Mouse (Mus musculus) frontal cortex, postnatal 36 days (tissue): ENCODE results near the gene Prickle3.
"Not testable (repeated sequence)": the region's sequence is repeated elsewhere in the genome, so short reads cannot be mapped to it uniquely, and the experiment has no call there.

ENCODE experiments used
- DNase-seq, 2 experiments: peaks; one replicate each; pipeline ENCODE4 v3.0.0; 2022; ENCODE audit warnings: low spot score in 2 of 2

Gene Prickle3

DNA sequence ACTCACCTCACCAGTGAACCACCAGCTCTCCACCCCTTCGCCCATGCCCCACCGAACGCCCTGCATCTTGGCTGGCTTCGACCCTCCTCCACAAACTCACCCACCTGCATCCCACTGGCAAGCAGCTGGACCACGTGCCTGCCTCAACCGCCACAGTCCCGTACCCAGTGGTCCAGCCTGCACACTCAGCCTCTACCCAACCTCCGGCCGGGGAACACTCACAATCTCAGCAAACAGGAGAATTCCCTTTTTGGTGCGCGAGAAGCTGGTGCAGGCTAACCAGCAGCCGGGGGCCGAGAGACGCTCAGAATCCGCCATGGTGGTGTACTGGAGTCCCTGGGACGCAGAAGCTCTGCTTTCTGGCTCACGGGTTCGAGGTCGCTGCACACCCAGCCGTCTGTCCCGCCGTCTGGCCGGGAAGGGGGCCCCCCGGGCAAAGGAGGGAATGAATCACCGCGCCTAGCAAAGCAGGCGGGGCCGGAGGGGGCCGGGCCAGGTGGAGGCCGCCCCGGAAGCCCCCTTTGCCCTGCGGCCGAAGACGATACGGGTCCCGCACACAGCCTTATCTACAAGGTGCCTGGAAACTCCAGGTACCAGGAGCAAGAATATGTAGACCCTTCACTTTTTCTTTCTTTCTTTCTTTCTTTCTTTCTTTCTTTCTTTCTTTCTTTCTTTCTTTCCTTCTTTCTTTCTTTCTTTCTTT, 14.0 kb downstream of the Prickle3 start, which contains the start of gene Plp2:
Plp2 (minus strand) TSS at position 470 of the 703 bp plus-strand sequence.
- DNase-seq = no peak

DNA sequence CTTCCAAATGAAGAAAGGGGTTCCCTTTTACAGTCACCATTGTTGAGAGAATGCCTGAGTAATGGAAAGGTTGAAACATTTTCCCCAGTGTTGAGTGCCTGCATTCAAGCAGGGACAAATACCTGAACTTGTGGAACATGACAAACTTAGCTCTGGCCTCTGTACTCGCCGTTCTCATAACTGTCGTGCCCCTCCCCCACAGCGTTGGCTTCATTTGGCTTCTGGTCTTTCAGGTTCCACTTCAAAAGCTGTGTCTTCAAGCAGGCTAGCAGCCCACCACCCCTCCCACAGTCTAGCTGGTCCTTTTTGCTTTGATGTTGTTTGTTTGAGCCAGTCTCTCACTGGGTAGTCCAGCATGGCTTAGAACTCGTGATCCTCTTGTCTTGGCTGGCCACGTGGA, 15.7 kb downstream of the Prickle3 start:
- no peak for DNase-seq

DNA sequence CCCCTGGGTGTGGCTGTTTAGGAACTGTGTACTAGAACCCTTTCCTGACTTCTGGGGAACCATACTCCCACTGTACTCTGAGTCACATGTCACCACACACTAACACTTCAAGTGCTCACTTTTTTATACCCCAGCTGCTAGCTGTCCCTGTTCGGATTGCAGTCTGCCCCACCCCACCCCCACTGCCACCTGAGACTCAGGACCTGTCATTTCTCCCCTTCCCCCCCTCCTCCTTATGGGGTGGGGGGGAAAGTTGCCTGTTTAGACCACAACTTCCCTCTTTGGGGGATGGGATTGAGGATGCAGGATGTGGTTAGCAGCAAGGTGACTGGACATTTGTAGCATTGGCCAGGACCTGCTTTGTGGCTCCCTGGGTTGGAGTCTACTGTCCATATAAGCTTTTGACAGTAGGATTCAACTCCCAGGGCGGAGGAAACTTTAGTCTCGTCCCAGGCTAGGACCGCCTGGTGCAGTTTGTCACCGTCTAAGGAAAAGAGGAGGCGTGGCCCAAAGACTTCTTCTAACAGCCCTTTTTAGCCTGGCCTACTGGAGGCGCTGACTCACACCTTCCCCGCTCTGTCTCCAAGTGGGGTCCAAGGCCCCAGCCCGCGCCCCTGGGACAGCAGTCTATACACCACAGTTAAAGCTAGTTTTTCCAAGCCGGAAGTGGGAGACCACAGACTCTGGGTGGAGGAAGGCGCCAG, 16.7 kb downstream of the Prickle3 start:
- no peak for DNase-seq

DNA sequence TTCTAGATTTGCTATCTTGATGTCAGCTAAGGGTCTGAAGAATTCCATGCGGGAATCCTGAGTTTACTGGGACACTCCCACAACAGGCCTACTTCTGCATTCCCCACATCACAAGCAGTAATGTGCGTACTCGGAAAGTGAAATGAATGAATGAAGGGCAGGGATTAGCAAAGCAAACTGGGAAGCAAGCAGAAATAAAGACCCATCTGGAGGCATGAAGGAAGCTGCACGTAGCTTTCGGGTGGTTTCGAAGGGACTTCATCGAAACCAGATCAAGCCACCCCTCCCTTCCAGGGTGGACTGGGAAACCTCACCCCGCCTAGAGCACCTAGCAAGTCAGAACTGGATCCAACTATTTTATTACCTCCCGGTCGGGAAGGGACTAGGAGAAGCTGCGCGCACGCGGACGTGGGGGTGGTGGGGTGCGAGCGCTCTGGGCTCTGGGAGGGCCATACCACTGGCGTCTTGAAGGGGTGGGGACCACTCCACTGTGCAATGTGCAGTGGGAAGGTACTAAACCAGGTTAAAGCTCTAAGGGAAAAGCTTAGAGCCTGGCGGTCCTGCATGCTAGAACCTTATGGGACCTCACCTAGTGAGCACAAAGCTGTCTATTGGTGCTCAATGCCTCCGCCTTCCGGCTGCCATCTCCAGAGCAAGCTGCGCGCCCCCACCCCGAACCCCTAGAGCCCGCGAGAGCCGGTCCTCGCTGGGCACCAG, 17.4 kb downstream of the Prickle3 start:
- DNase-seq = no peak

GRCm38 (mm10) chrX:7675001-7675380, 17.9 kb downstream of the Prickle3 start:
- no peak for DNase-seq

DNA sequence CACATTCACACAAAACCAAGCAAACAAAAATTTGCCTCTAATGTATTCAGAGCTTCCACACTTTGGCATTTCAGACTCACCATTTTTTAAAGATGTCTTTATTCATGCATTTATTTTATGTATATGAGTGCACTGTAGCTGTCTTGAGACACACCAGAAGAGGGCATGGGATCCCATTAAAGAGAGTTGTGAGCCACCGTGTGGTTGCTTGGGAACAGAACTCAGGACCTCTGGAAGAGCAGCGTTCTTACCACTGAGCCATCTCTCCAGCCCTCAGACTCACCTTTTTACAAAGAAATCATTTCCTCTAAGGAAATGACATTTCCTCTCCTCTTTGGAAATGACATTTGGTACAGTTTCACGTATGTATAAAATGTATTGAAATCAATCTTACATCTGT, 21.9 kb downstream of the Prickle3 start:
- DNase-seq = no peak

DNA sequence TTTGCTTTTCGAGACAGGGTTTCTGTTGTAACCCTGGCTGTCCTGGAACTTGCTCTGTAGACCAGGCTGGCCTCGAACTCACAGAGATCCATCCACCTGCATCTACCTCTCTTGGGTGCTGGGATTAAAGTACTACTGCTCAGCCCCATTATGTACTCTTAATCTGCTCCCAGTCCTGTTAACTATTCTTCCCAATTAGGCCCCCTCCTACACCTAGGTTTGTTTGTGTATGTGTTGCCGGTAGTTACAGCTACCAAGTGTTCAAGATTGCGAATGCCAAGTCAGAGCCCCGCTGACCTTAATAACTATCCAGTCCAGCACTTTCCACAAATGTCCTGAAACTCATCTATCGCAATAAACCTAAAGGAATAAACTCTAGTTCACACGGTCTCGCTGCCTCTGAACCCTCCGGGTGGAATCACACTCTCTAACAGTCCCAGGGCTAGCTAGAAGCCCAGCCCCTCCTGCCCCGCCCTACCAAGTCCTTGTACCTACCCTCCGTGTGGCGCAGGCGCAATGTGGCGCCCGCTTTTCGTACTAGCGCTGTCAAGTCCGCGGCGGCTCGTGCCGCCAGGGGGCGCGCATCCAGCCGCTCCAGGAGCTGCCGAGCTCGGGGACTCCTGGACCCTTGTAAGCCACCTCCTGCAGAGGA, 22.5 kb downstream of the Prickle3 start:
- DNase-seq = peak; percentile 80 to 89

GRCm38 (mm10) chrX:7680057-7680412, 23.0 kb downstream of the Prickle3 start:
- DNase-seq = no peak

GRCm38 (mm10) chrX:7680864-7681263, 23.8 kb downstream of the Prickle3 start, which contains the start of gene Magix:
TSS of gene Magix (minus strand) at chrX:7681251.
- DNase-seq = no peak

- no peak for DNase-seq
Observed at GRCm38 (mm10) chrX:7688321-7688720, 31.3 kb downstream of the Prickle3 start.

DNA sequence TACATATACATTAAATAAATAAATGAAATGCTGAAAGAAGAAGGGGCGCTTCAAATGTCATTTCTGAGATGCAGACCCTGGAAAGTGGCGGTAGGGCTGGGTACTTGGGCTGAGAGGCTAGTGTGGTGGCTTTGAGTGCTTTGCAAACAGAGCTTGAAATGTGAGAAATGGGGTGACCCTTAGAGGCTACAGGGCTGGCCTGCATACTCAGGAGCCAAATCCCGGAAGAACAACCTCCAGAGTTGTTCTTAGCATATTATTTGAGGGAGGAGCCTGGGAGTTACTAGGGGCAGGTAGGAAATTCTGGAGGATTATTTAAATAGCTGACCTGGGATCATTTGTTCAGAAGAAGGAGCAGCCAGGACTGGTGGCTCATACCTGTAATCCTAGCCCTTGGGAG, 33.4 kb downstream of the Prickle3 start:
- DNase-seq = no peak

GRCm38 (mm10) chrX:7692862-7693261, 35.8 kb downstream of the Prickle3 start:
- DNase-seq = no peak

DNA sequence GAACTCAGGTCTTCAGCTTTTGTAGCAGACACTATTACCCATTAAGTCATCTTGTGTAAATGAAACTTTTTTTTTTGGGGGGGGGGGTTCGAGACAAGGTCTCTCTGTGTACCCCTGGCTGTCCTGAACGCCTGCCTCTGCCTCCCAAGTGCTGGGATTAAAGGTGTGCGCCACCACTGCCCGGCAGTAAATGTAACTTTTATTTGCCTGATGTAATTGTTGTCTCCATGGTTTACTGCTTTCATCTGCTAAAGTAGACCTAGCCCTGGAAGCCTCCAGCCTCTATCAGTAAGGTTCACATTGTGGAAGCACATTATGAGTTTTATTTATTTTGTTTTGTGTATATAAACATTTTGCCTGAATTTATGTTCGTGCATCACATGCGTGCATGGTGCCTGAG, 39.5 kb downstream of the Prickle3 start:
- no peak for DNase-seq

- peak; percentile 77 to 88 for DNase-seq
Observed at GRCm38 (mm10) chrX:7696954-7697381, 39.9 kb downstream of the Prickle3 start, which contains the start of gene Gpkow. TSS of gene Gpkow (plus strand) at chrX:7697131.

GRCm38 (mm10) chrX:7713764-7714134, 56.7 kb downstream of the Prickle3 start:
- not testable (repeated sequence) for DNase-seq

- peak; percentile 84 to 93 for DNase-seq
Observed at GRCm38 (mm10) chrX:7714135-7714899, 57.3 kb downstream of the Prickle3 start, which contains the start of gene Wdr45. TSS of gene Wdr45 (plus strand) at chrX:7714333.

DNA sequence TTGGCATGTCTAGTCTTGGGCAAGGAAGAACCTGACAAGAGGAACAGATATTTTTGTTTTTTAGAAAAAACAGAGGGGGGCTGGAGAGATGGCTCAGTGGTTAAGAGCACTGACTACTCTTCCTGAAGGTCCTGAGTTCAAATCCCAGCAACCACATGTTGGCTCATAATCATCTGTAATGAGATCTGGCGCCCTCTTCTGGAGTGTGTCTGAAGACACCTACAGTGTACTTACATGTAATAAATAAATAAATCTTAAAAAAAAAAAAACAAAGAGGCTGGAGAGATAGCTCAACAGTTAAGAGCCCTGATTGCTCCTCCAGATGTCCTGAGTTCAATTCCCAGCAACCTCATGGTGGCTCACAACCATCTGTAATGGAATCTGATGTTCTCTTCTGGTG, 59.0 kb downstream of the Prickle3 start:
- not testable (repeated sequence) for DNase-seq
